Mouse (Mus musculus): ENCODE measurements around the gene Rtn2.

GRCm38 (mm10) chr7:19337122-19337521 is 54.7 kb downstream of the Rtn2 start:
- TF ChIP-seq POLR2A (IDR thresholded peaks at IDR 0.05; ENCODE audit: insufficient read depth, low read length) (no peak), CTCF (IDR thresholded peaks at IDR 0.05; ENCODE audit: low read depth, low read length) (no peak)

Data from ES-Bruce4 (cell line).